Mouse (Mus musculus) hematopoietic stem cell, adult 5-6 weeks (primary cell): Measurements from ENCODE around the gene Mapkapk5. TPM values are rescaled to one million over a fixed set of nuclear protein-coding genes. Genes with fewer than 3 reads are reported as not detected.

Experiments used
- ATAC-seq, 2 experiments: fragments of 125-278 bp in 1 of 2; replicated peaks in 1 of 2; 2 replicates each; pipeline ENCODE4 v1.8.0; 2016 to 2017; ENCODE audit warnings: inconsistent platforms in 2 of 2, mild to moderate bottlenecking in 2 of 2, moderate number of reproducible peaks in 2 of 2, low read depth in 1 of 2, moderate TSS enrichment in 1 of 2; ENCODE audit not compliant: low FRiP score in 2 of 2, poor library complexity in 2 of 2, severe bottlenecking in 2 of 2, insufficient read depth in 1 of 2, low TSS enrichment in 1 of 2
- total RNA-seq: library from RNA; stranded (forward); fragments of 172-1452, 232-1000 nt; gene quantifications from 2 replicates; pipeline ENCODE4 v1.2.3, GENCODE M21; 2017

The Mapkapk5 gene
- total RNA-seq, 1 experiment from 2014 or later: 107 TPM

DNA sequence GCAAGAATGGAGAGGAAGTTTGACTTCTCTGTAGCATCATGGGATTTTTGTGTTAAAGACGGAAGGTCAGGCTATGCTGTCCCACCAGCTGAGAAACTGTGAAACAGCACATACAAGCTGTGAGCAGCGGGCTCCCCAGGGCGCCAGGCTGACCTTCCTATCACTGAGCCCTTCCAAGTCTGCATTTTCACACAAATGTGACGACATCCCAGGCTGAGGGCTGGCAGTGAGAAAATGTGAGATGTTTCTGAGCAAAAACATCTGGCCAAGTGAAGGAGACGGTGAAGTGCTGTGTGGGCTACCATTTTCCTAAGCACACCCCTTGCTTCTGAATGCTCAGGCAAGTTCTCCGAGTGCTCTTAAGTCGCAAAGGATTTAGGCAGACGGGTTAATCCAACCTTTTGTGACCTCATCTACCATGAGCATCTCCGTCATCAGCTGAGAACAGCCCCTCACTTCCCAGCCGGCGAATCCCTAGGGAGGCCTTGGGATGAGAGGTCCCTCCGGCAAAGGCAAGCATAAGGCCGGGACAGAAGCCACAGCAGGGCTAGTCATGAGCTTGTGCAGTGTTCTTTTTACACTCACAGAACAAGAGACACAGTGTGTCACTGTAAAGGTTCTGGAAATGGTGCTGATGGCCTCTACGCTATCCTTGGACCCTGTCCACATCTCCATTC lies 19.8 kb downstream of the Mapkapk5 start:
- ATAC-seq: no peak

DNA sequence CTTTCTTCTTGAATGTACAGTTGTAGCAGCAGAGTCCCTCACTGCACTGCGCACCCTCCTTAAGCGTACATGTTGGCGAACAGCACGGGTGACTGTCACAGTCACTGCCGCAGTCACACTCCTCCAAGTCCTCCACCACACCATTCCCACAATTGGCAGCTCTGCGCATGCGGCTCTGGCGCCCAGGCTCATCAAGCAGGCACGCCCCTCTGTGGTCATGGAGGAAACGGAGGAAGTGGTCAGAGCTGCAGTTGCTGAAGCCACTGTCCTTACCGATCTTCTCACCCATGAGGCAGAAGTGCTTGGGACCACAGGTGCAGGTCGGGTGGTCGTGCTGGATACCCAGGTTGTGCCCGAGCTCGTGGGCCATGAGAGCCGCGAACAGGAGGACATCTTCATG lies 25.9 kb downstream of the Mapkapk5 start:
- ATAC-seq: peak; percentile 53 to 76; a peak in 3 of 4 replicates

DNA sequence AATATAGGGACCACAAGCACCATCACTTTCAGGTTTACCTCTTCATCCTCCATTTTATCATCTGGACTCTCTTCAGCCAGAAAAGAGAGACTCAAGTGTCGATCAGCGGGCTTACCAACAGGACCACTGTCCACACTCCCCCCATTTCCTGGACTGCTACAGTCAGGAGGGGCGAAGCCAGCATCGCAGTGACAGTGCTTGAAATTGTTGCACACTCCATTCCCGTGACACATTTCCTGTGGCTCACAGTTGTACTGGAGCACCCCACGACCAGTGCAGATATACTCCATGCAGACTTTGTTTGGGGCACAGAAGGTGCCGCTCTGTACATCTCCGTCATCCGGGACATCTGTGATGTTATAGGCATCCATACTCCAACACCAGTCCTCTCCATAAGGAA lies 26.7 kb downstream of the Mapkapk5 start:
- ATAC-seq: no peak

DNA sequence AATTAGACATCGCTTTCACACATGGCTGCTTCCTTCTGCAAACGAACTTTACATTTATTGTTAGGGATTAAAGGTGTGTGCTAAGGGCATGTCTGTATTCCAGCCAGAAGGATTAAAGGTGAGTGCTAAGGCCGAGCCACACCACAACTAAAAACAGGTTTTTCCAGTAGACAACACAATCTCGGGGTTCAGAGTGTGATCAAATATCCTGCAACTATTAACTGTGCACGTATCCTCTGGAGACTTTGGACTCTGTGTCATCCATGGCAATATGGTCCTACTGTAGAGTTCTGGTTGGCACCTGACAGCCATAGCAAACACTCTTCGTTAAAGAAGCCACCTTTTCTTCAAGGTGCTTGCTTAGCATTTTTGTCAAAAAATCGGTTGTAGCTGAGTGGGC lies 35.7 kb downstream of the Mapkapk5 start:
- ATAC-seq: no peak

DNA sequence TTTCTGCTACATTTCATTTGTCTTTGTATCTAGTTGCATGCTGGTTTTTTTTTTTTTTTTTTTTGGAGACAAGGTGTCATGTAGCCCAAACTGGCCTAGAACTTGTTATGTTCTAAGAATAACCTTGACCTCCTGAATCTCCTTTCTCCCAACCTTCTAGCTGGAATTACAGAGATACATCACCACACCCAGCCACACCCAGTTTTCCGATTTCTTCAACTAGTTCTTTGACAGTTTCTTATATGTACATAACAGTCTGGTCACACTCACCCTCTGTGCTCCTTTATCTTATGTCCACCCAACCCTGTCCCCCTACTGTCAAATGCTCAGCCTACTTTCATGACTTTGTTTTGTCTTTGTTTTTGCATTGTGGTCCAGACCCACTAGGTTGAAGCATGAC lies 38.9 kb downstream of the Mapkapk5 start:
- no peak for ATAC-seq

DNA sequence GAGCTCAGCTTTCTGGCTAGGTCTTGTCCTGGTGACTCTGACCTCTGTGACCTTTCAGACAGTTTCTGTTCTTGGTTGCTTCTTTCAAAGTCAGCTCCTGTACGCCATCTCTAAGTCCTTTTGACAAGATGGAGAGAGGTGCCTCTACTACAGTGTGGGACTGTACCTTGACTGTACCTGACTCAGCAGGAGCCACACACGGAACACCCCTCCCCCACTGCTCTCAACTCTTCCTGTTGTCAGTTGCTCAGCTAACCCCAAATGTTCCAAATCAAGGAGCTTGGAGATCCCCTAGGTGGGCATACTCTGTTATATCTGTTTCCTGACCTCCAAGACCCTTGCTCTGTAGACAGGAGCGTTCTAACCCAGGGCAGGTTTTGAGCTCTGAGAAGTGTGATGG lies 42.5 kb downstream of the Mapkapk5 start, which contains the start of gene Adam1b:
Gene Adam1b (minus strand): TSS at position 205 of the 400 bp plus-strand sequence.
- ATAC-seq: no peak

DNA sequence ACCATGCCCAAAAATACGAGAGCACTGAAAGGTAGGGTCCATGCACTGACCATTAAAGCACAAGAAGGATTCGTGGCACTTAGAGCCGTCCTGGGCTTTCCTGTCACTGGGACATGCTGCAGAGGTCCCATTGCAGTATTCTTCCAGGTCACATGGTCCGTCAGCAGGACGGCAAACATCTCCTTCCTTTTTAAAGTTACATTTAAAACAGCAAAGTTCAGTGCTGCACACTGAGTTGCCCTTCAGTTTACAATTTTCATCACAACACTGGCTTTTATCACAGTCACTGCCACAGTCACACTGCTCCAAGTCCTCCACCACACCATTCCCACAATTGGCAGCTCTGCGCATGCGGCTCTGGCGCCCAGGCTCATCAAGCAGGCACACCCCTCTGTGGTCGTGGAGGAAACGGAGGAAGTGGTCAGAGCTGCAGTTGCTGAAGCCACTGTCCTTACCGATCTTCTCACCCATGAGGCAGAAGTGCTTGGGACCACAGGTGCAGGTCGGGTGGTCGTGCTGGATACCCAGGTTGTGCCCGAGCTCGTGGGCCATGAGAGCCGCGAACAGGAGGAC lies 44.2 kb downstream of the Mapkapk5 start:
- ATAC-seq: peak; percentile 80 to 89

DNA sequence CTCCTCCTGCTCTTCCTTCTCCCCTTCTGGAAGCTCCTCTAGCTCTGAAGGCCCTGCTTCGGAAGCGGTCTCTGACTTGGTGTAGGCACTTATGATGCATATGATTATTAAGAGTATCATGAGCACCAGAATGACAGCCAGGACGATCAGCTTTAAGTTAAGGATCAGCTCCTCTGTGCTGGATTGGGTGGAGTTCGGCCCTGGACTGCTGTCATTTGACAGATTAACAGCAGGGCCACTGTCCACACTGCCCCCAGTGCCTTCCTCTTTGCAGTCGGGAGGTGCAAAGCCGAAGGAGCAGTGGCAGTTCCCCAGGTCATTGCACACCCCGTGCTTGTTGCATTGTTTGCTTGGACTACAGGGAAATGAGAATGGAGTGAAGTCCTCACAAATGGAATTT lies 45.0 kb downstream of the Mapkapk5 start:
- ATAC-seq: no peak

DNA sequence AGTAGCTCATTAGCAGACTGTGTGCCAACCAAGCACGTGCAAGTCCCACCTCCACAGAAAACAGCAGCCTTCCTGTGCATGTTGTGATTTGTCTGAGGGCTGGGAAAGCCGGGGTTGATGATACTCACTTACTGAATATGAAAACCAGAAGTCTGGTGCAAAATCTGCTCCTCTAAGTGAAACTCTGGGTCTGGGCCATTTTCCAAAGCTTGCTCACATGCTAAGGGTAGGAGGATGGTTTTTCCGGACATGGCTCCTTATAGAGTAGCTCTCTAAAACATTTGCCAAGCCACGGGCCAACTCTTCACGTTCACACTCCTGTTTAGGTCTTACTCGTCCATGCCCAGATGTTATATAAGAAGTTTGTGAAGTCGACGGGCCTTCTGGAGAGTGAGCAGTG lies 52.4 kb downstream of the Mapkapk5 start:
- no peak for ATAC-seq

DNA sequence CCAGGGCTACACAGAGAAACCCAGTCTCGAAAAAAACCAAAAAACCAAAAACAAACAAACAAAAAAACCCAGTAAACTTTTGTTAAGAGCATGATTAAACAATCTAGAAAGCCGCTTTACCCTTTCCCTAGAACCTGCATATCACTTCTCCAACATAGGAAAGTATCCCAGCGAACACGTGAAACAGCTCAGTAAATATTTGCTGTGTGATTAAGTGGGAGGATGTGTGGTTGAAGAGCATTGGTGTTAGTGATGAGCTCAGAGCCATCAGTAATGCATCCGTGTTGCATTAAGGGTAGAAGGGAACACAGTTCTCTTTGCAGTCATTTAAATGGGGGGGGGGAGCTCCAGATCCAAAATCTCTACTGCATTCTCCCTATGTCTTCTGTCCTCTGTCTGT lies 60.9 kb downstream of the Mapkapk5 start:
- ATAC-seq: no peak

DNA sequence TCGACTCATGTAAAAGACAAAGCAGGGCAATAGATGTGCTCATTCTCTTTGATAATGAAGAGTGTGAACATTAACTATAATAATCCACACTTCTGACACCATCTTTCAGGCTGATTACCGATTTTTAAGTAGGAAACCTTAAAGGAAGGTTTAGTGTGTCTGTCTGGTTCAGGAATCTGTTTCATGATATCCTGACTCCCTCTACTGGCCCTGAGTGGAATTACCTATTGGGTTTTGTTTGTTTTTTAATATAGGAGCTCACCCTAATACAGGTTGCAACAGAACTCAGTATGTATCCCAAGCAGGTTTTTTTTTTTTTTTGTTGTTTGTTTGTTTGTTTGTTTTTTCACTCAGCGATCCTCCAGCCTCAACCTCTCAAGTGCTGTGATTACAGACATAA lies 68.0 kb downstream of the Mapkapk5 start:
- peak; percentile 56 to 77; a peak in 2 of 4 replicates for ATAC-seq

DNA sequence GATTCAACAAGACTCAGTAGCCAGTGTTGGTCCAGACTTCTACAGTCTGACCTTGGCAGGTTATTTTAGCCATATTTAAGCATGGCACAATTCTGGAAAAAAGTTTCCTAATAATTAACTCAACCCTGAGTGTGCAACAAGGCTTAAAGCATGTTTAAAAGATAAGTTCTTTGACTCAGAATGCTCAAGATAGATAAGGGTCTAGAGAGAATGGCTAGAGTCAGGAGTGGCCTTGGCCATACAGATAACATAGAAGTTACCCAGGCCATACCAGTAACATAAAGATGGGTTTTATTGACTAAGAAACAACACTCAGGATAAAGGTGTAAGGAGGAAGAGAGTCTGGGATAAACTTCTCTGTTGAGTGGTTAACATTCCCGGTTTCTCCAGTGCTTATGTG lies 69.7 kb downstream of the Mapkapk5 start:
- no peak for ATAC-seq

Other genes with a start within 250 kb of the Mapkapk5 start
- gene Trafd1, start 160.3 kb downstream of the Mapkapk5 start, total RNA-seq: 50.9 and 62.7 TPM in 2 replicates
- gene Naa25, start 148.0 kb downstream of the Mapkapk5 start, total RNA-seq: 52.6 and 78.0 TPM in 2 replicates
- 0.79 TPM in 1 of 2 replicates, not detected in the other for gene Tmem116, start 94.0 kb downstream of the Mapkapk5 start, total RNA-seq
- gene Erp29, start 93.4 kb downstream of the Mapkapk5 start, total RNA-seq: 404 and 511 TPM in 2 replicates
- not detected in 2 replicates for gene Adam1b, start 42.5 kb downstream of the Mapkapk5 start, total RNA-seq
- 2.8 and 6.0 TPM in 2 replicates for gene Adam1a, start 423 bp downstream of the Mapkapk5 start, total RNA-seq
- gene Gm42878, start 423 bp downstream of the Mapkapk5 start, total RNA-seq: not detected in 2 replicates
- 354 and 532 TPM in 2 replicates for gene Aldh2, start 47.9 kb upstream of the Mapkapk5 start, total RNA-seq
- 5.0 and 9.0 TPM in 2 replicates for gene Acad12, start 73.0 kb upstream of the Mapkapk5 start, total RNA-seq
- gene Acad10, start 114.6 kb upstream of the Mapkapk5 start, total RNA-seq: 2.7 and 5.3 TPM in 2 replicates
- 61.5 and 65.9 TPM in 2 replicates for gene Brap, start 114.7 kb upstream of the Mapkapk5 start, total RNA-seq
- 42.7 and 56.5 TPM in 2 replicates for gene Atxn2, start 165.4 kb upstream of the Mapkapk5 start, total RNA-seq